Mouse (Mus musculus): ENCODE measurements at regions not wholly inside any gene's neighbourhood (a gene's known extent, or its start where the extent isn't known, plus 50 kb on each side); places are given as distances from the start of the nearest gene placed in this dataset.

- Histone ChIP-seq H3K4me2 (replicated peaks) (no peak overlapping the region), H3K27me3 (no peaks in the 10 kb centered on the region), H3K9me3 (replicated peaks) (no peaks in the 10 kb centered on the region), H3K4me3 (replicated peaks) (no peak overlapping the region), H3K36me3 (no peaks in the 10 kb centered on the region), H3K9ac (no peak overlapping the region), H3K27ac (replicated peaks) (no peak overlapping the region), H3K4me1 (0 out of 2 replicates have a peak, but pooled peaks cover 5% of the 10 kb centered on the region)
- no peak for ATAC-seq (ENCODE audit: insufficient number of reproducible peaks, low FRiP score, low TSS enrichment, low read depth)
- 82% methylated on average over 1 of the region's 1 CpGs for whole genome bisulfite sequencing
These were observed 50.4 kb upstream of the Nabp1 start for GRCm38 (mm10) chr1:51528671-51529070.

Measured in embryonic facial prominence, embryonic 15.5 days (tissue).